Mouse (Mus musculus): Measurements from ENCODE around the gene Cand1.
A peak's percentile ranks its signal among the peaks of the same experiment; 100 is the strongest.

Gene Cand1

DNA sequence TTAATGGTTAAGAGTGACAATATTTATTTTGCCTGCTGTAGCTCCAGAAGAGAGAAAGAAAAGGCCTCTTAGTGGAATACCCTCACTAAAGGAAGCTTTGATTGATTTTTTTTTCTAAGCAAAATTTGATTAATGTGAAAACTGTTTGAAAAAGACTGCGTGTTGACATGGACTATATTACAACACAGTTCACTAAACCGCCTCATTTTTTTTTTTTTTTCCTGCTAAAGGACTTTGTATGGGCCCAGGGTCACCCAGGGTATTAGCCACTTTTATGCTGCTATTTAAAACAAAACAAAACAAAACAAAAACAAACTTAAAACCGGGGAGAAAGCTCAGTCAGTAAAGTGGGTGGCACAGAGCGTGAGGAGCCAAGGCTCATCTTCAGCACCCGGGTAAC lies 23.0 kb upstream of the Cand1 start:
- H3K36me3 ChIP-seq (ENCODE audit: insufficient read depth, low read length) = no peaks in the 10 kb centered on the region
- no peaks in the 10 kb centered on the region for H3K27me3 ChIP-seq (ENCODE audit: insufficient read depth, low read length)
- TF ChIP-seq CTCF (conservative IDR thresholded peaks at IDR 0.05; ENCODE audit: low read length) (no peak), POU5F1 (IDR thresholded peaks at IDR 0.05; ENCODE audit: borderline replicate concordance, low read length) (no peak), NANOG (IDR thresholded peaks at IDR 0.05; ENCODE audit: borderline replicate concordance, low read length) (no peak)
- peaks cover 3% of the 10 kb centered on the region for H3K9me3 ChIP-seq (ENCODE audit: low read length)
- H3K4me1 ChIP-seq (replicated peaks; ENCODE audit: low read depth, low read length) = peaks cover 8% of the 10 kb centered on the region
- H3K4me3 ChIP-seq (replicated peaks; ENCODE audit: low read length) = no peak overlapping the region

DNA sequence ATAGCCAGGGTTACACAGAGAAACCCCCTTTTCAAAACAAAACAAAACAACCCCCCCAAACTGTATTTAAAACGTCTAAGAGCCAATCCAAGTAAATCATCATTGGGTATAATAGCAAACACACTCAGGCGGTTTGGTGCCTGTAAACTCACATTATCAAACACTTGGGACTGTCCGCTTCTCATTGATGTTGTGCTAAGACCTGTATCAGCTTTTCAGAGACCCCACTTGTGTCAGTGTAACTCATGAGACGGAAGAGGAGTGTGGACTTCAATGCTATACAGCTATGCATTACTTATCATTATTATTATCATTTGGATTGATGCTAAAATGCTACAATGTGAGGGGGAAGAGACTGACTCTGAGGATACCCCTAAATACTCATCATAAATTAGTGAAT lies 18.0 kb upstream of the Cand1 start:
- Histone ChIP-seq H3K9me3 (ENCODE audit: low read length) (peaks cover 19% of the 10 kb centered on the region), H3K4me1 (replicated peaks; ENCODE audit: low read depth, low read length) (no peaks in the 10 kb centered on the region)
- TF ChIP-seq NANOG (IDR thresholded peaks at IDR 0.05; ENCODE audit: borderline replicate concordance, low read length) (no peak), CTCF (conservative IDR thresholded peaks at IDR 0.05; ENCODE audit: low read length) (no peak), POU5F1 (IDR thresholded peaks at IDR 0.05; ENCODE audit: borderline replicate concordance, low read length) (no peak)

GRCm38 (mm10) chr10:119244146-119244545 lies 4.3 kb upstream of the Cand1 start:
- Histone ChIP-seq H3K36me3 (ENCODE audit: insufficient read depth, low read length) (no peaks in the 10 kb centered on the region), H3K9me3 (ENCODE audit: low read length) (peaks cover 9% of the 10 kb centered on the region), H3K4me3 (replicated peaks; ENCODE audit: low read length) (no peak overlapping the region), H3K4me1 (replicated peaks; ENCODE audit: low read depth, low read length) (peaks cover 25% of the 10 kb centered on the region), H3K27me3 (ENCODE audit: insufficient read depth, low read length) (no peaks in the 10 kb centered on the region)
- TF ChIP-seq CTCF (conservative IDR thresholded peaks at IDR 0.05; ENCODE audit: low read length) (no peak), POU5F1 (IDR thresholded peaks at IDR 0.05; ENCODE audit: borderline replicate concordance, low read length) (no peak), NANOG (IDR thresholded peaks at IDR 0.05; ENCODE audit: borderline replicate concordance, low read length) (0 out of 2 replicates have a peak, but pooled peaks have one; percentile 10)

More for the DNA sequence above, 18.0 kb upstream of the Cand1 start:
- Histone ChIP-seq H3K36me3 (ENCODE audit: insufficient read depth, low read length) (no peaks in the 10 kb centered on the region), H3K4me3 (replicated peaks; ENCODE audit: low read length) (no peak overlapping the region), H3K27me3 (ENCODE audit: insufficient read depth, low read length) (no peaks in the 10 kb centered on the region)

GRCm38 (mm10) chr10:119240722-119241089 lies 851 bp upstream of the Cand1 start:
- H3K9me3 ChIP-seq (ENCODE audit: low read length) = peaks cover 9% of the 10 kb centered on the region
- H3K4me3 ChIP-seq (replicated peaks; ENCODE audit: low read length) = peak overlapping the region; percentile 95
- no peaks in the 10 kb centered on the region for H3K27me3 ChIP-seq (ENCODE audit: insufficient read depth, low read length)
- peaks cover 25% of the 10 kb centered on the region for H3K36me3 ChIP-seq (ENCODE audit: insufficient read depth, low read length)
- H3K4me1 ChIP-seq (replicated peaks; ENCODE audit: low read depth, low read length) = peaks cover 48% of the 10 kb centered on the region
- no peak for TF ChIP-seq POU5F1 (IDR thresholded peaks at IDR 0.05; ENCODE audit: borderline replicate concordance, low read length)
- TF ChIP-seq NANOG (IDR thresholded peaks at IDR 0.05; ENCODE audit: borderline replicate concordance, low read length) = no peak
- TF ChIP-seq CTCF (conservative IDR thresholded peaks at IDR 0.05; ENCODE audit: low read length) = no peak

DNA sequence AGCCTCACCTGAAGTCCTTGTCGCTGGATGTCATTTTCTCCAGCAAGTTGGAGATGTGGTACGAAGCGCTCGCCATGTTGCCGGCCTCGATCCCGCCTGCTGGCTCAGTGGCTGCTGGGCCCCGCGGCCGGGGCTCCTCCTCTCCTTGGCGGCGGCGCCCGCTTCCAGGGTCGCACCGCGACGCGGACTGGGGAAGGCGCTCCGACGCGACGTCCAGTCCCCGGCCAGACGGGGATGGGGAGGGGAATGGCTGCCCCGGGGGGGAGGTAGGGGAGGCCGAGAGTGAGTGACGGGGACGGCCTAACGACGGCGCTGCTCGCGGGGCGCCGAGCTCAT lies 254 bp downstream of the Cand1 start:
- TF ChIP-seq POU5F1 (IDR thresholded peaks at IDR 0.05; ENCODE audit: borderline replicate concordance, low read length) (no peak), CTCF (conservative IDR thresholded peaks at IDR 0.05; ENCODE audit: low read length) (no peak), NANOG (IDR thresholded peaks at IDR 0.05; ENCODE audit: borderline replicate concordance, low read length) (no peak)
- peaks cover 9% of the 10 kb centered on the region for H3K9me3 ChIP-seq (ENCODE audit: low read length)

DNA sequence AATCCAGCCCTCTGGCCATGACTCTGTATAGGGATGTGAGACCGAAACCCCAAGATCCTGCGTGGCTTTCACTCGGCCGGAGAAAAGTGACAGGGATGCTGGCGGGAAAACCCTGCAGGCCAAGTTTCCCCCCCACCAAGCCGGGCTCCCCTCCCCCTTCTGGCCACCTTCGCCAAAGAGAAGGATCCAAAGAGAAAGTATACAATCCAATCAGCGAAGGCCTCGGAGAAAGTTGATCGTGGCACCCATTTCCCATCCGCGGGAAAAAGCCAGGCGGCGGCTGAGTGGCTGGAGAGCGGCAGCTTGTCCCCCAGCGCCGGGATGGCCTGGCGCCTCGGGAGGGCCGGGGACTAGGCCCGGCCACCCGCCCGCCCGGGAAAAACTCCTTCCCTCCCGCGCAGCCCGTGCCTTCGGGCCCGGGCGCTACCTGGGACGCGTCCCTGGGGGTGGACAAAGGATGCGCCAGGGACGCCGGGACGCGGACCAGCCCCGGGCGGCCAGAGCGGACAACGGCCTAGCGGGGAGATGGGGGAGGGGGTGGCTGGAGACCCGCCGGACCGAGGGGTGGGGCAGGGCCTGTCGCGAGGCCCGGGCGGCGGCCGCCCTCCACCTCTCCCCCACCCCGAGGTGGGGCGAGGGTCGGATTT lies 747 bp downstream of the Cand1 start:
- Histone ChIP-seq H3K36me3 (ENCODE audit: insufficient read depth, low read length) (peaks cover 39% of the 10 kb centered on the region), H3K4me1 (replicated peaks; ENCODE audit: low read depth, low read length) (peaks cover 54% of the 10 kb centered on the region), H3K4me3 (replicated peaks; ENCODE audit: low read length) (peak overlapping the region; percentile 95), H3K9me3 (ENCODE audit: low read length) (peaks cover 9% of the 10 kb centered on the region), H3K27me3 (ENCODE audit: insufficient read depth, low read length) (no peaks in the 10 kb centered on the region)
- no peak for TF ChIP-seq NANOG (IDR thresholded peaks at IDR 0.05; ENCODE audit: borderline replicate concordance, low read length)
- TF ChIP-seq POU5F1 (IDR thresholded peaks at IDR 0.05; ENCODE audit: borderline replicate concordance, low read length) = no peak
- no peak for TF ChIP-seq CTCF (conservative IDR thresholded peaks at IDR 0.05; ENCODE audit: low read length)

More for the DNA sequence above, 254 bp downstream of the Cand1 start:
- Histone ChIP-seq H3K27me3 (ENCODE audit: insufficient read depth, low read length) (no peaks in the 10 kb centered on the region), H3K4me1 (replicated peaks; ENCODE audit: low read depth, low read length) (peaks cover 54% of the 10 kb centered on the region), H3K4me3 (replicated peaks; ENCODE audit: low read length) (peak overlapping the region; percentile 95), H3K36me3 (ENCODE audit: insufficient read depth, low read length) (peaks cover 34% of the 10 kb centered on the region)

DNA sequence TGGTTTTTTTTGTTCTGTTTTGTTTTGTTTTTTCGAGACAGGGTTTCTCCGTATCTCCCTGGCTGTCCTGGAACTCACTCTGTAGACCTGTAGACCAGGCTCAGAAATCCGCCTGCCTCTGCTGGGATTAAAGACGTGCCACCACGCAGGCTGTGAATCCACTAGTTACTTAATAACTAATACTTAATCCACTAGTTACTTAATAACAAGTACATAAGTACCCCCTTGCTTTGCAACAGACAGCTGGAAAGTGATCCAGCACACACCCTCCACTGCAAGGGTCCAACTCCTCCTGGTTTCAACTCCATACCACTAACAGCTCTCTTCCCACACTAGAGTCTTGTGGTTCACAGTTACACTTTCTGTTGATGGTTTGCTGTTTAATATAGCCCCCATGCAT lies 8.3 kb downstream of the Cand1 start:
- H3K4me1 ChIP-seq (replicated peaks; ENCODE audit: low read depth, low read length) = peaks cover 67% of the 10 kb centered on the region
- H3K27me3 ChIP-seq (ENCODE audit: insufficient read depth, low read length) = no peaks in the 10 kb centered on the region
- H3K4me3 ChIP-seq (replicated peaks; ENCODE audit: low read length) = no peak overlapping the region
- H3K9me3 ChIP-seq (ENCODE audit: low read length) = no peaks in the 10 kb centered on the region
- H3K36me3 ChIP-seq (ENCODE audit: insufficient read depth, low read length) = peaks cover 49% of the 10 kb centered on the region
- TF ChIP-seq CTCF (conservative IDR thresholded peaks at IDR 0.05; ENCODE audit: low read length) (no peak), NANOG (IDR thresholded peaks at IDR 0.05; ENCODE audit: borderline replicate concordance, low read length) (no peak)

GRCm38 (mm10) chr10:119230703-119231102 lies 9.2 kb downstream of the Cand1 start:
- Histone ChIP-seq H3K36me3 (ENCODE audit: insufficient read depth, low read length) (peaks cover 52% of the 10 kb centered on the region), H3K27me3 (ENCODE audit: insufficient read depth, low read length) (no peaks in the 10 kb centered on the region), H3K9me3 (ENCODE audit: low read length) (no peaks in the 10 kb centered on the region), H3K4me1 (replicated peaks; ENCODE audit: low read depth, low read length) (peaks cover 62% of the 10 kb centered on the region), H3K4me3 (replicated peaks; ENCODE audit: low read length) (no peak overlapping the region)
- no peak for TF ChIP-seq NANOG (IDR thresholded peaks at IDR 0.05; ENCODE audit: borderline replicate concordance, low read length)
- TF ChIP-seq POU5F1 (IDR thresholded peaks at IDR 0.05; ENCODE audit: borderline replicate concordance, low read length) = no peak
- TF ChIP-seq CTCF (conservative IDR thresholded peaks at IDR 0.05; ENCODE audit: low read length) = no peak

Data from E14TG2a.4 (cell line).